Mouse (Mus musculus): ENCODE measurements around the gene Mef2c. TPM values are rescaled to one million over a fixed set of nuclear protein-coding genes. Genes with fewer than 3 reads are reported as not detected.

Mef2c gene
- polyA plus RNA-seq (2014; fragmentation: Illumina TruSeq; extraction: RNeasy Lipid Tissue Mini Kit (QIAGEN cat#74804)): 119 TPM

DNA sequence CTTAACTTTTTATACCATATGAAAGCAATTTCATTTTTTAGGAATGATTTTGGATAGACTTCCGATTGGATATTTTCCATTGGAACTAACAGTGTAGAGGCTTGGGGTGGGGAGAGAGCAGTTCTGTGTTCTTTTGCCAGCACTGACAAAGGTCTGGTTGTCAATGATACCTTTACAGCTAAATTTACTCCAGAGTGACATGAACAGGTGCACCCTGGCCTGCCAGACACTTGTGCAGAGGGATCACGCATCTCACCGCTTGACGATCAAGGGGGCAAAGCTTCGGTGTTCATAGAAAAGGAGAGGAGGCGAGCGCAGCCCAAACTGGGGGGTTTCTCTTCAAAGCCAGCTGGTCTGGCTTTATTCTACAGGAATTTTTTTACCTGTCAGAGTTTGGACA, at the start of gene Mef2c:
TSS of gene Mef2c (plus strand) at position 116 of the 400 bp plus-strand sequence.

